Mouse (Mus musculus): ENCODE data around the gene Hoxd3. TPM values are rescaled to one million over a fixed set of nuclear protein-coding genes. Genes with fewer than 3 reads are reported as not detected.

Gene Hoxd3
- polyA plus RNA-seq, 1 experiment from 2014 or later = 3.2 TPM

DNA sequence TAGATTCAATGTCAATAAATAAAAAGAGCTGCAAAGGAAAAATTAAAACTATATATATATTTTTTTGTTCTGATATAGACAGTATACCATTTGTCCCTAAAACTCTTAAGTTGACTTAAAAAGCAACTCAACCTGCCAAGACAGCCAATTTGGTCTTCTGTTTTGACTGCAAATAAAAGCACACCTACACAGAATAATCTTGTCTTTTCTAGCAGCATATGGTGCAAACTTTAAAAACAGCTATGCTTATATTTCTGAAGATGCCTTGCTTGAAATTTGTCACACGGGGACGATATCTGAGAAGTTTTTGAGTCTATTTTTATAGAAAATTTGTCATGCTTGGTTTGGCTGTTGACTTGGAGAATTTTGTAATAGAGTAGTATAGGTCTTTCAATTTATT, 62.6 kb downstream of the Hoxd3 start:
- no peak for TF ChIP-seq CTCF (IDR thresholded peaks at IDR 0.05; ENCODE audit: low read depth)
- Histone ChIP-seq H3K4me3 (ENCODE audit: low read depth, low read length) (no peak overlapping the region), H3K9ac (ENCODE audit: low read depth, low read length) (no peak overlapping the region), H3K27ac (ENCODE audit: low read depth, low read length) (no peak overlapping the region), H3K27me3 (replicated peaks; ENCODE audit: control insufficient read depth, insufficient read depth, low read length) (0 out of 2 replicates have a peak, but pooled peaks cover 6% of the 10 kb centered on the region), H3K9me3 (ENCODE audit: control insufficient read depth) (no peaks in the 10 kb centered on the region), H3K4me2 (replicated peaks; ENCODE audit: low read depth) (no peak overlapping the region), H3K4me1 (replicated peaks; ENCODE audit: control insufficient read depth, insufficient read depth, low read length) (no peaks in the 10 kb centered on the region), H3K36me3 (ENCODE audit: control insufficient read depth, insufficient read depth) (no peaks in the 10 kb centered on the region)
- no peak for ATAC-seq
- WGBS = 92% methylated on average over 2 of the region's 2 CpGs

DNA sequence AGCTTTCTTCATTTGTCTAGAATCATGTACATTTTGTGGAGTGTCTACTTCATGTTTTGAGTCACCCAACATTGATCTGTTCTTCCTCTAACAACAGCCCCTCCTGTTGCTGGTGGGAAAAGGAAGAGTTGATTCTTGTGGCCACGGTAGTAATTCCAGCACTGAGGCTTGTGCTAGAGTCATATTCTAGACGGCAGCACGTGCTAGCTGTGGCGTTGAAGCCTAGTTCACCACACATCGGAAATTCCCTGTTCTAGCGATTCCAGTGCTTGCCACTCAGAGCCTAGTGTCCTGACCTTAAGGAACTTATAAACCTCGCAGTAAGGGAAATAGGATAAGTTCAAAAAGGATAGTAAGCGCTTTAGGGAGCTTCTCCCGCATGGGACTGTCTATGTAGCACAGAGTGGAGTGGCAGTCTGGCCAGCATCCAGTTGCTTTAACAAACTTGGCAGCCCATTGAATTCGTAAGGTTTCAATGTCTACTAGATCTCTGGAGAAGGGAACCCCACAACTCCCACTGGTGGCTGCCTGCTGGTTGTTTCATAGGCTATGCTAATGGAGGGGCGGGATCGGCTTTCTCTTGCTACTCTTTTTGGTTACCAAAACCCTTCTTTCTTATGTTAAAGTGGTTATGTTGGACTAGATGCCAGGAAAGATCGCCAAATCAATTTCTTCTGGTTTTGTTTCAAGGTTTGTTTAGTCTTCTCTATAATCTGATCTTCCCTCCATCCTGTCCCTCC, 66.0 kb downstream of the Hoxd3 start:
- no peak overlapping the region for H3K9ac ChIP-seq (ENCODE audit: low read depth, low read length)
- no peak overlapping the region for H3K4me3 ChIP-seq (ENCODE audit: low read depth, low read length)
- no peaks in the 10 kb centered on the region for H3K4me1 ChIP-seq (replicated peaks; ENCODE audit: control insufficient read depth, insufficient read depth, low read length)
- no peak for TF ChIP-seq CTCF (IDR thresholded peaks at IDR 0.05; ENCODE audit: low read depth)
- no peak overlapping the region for H3K27ac ChIP-seq (ENCODE audit: low read depth, low read length)
- 69% methylated on average over 13 of the region's 13 CpGs for WGBS
- peaks cover 4% of the 10 kb centered on the region; the same call in 1 of the 2 replicates for H3K27me3 ChIP-seq (replicated peaks; ENCODE audit: control insufficient read depth, insufficient read depth, low read length)
- no peak overlapping the region for H3K4me2 ChIP-seq (replicated peaks; ENCODE audit: low read depth)
- H3K36me3 ChIP-seq (ENCODE audit: control insufficient read depth, insufficient read depth) = no peaks in the 10 kb centered on the region
- ATAC-seq = no peak
- H3K9me3 ChIP-seq (ENCODE audit: control insufficient read depth) = no peaks in the 10 kb centered on the region

DNA sequence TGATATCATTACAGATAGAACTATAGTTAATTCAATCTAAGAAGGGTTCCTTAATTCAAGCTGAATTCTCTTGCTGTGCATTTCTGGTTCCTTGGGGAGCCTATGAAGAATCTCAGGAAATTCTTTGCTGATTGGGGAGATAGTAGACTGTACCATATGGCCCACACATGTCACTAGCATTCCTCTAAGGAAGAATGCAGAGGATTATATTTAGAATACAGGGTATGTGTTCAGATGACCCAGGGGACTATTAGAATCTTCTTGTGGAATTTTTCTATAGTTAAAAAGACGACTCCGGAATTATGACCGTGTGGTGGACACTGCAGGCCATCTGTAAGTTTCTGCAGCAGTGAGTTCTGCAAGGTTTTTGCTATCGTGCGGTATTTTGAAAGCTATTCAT, 69.7 kb downstream of the Hoxd3 start:
- Histone ChIP-seq H3K4me3 (ENCODE audit: low read depth, low read length) (no peak overlapping the region), H3K27ac (ENCODE audit: low read depth, low read length) (no peak overlapping the region), H3K9ac (ENCODE audit: low read depth, low read length) (no peak overlapping the region), H3K9me3 (ENCODE audit: control insufficient read depth) (no peaks in the 10 kb centered on the region), H3K27me3 (replicated peaks; ENCODE audit: control insufficient read depth, insufficient read depth, low read length) (peaks cover 4% of the 10 kb centered on the region; the same call in 1 of the 2 replicates), H3K4me1 (replicated peaks; ENCODE audit: control insufficient read depth, insufficient read depth, low read length) (no peaks in the 10 kb centered on the region), H3K4me2 (replicated peaks; ENCODE audit: low read depth) (no peak overlapping the region), H3K36me3 (ENCODE audit: control insufficient read depth, insufficient read depth) (no peaks in the 10 kb centered on the region)
- TF ChIP-seq CTCF (IDR thresholded peaks at IDR 0.05; ENCODE audit: low read depth) = no peak
- 75% methylated on average over 5 of the region's 5 CpGs for WGBS
- no peak for ATAC-seq

DNA sequence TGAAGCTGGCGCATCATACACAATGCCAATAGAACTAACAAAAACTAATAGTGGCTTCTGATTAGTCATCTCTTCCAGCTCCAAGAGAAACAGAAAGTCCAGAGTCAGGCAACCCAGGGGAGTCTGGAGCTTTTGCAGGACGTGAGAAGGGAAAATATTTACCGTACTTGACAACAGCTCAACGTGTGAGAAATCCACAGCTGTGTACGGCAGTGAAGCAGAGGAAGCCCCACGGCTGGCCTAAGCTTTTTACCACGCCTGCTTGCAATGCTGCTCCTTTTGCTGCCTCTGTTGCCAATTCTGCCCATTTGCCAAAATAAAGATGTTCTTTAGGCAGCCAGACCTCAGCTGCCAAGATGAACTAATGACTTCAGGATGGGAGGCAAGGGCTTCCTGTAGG, 83.8 kb downstream of the Hoxd3 start:
- no peak overlapping the region for H3K27ac ChIP-seq (ENCODE audit: low read depth, low read length)
- H3K9ac ChIP-seq (ENCODE audit: low read depth, low read length) = no peak overlapping the region

More for the DNA sequence above, 83.8 kb downstream of the Hoxd3 start:
- H3K4me2 ChIP-seq (replicated peaks; ENCODE audit: low read depth) = no peak overlapping the region
- 47% methylated on average over 7 of the region's 7 CpGs for WGBS
- no peak for TF ChIP-seq CTCF (IDR thresholded peaks at IDR 0.05; ENCODE audit: low read depth)
- no peaks in the 10 kb centered on the region for H3K36me3 ChIP-seq (ENCODE audit: control insufficient read depth, insufficient read depth)
- H3K4me3 ChIP-seq (ENCODE audit: low read depth, low read length) = no peak overlapping the region
- no peaks in the 10 kb centered on the region for H3K27me3 ChIP-seq (replicated peaks; ENCODE audit: control insufficient read depth, insufficient read depth, low read length)
- no peak for ATAC-seq
- H3K9me3 ChIP-seq (ENCODE audit: control insufficient read depth) = no peaks in the 10 kb centered on the region
- no peaks in the 10 kb centered on the region for H3K4me1 ChIP-seq (replicated peaks; ENCODE audit: control insufficient read depth, insufficient read depth, low read length)

MicroRNA genes within 50 kb of the gene (microRNA counts, 519-probe panel; counts per million panel counts)
- 4,474 counts per million, percentile 69 among the panel's probes with 10 or more counts for microRNA mmu-miR-10b

Small RNA genes lying within 50 kb of the gene (microRNA-seq; reads per million reads assigned to microRNA genes)
- gene Gm44463 (not detected), gene Mir10b (9,418 reads per million, percentile 93 among the genes with 10 or more reads in this experiment)

Other genes starting within 250 kb of the Hoxd3 start
- gene Lnpk, start 132.5 kb upstream of the Hoxd3 start, polyA plus RNA-seq (2015; fragmentation: Nextera tagmentation; extraction: Ambion mirVana) = 11.7 and 13.4 TPM in 2 replicates
- gene Evx2, start 52.4 kb upstream of the Hoxd3 start, polyA plus RNA-seq (2015; fragmentation: Nextera tagmentation; extraction: Ambion mirVana) = not detected in 2 replicates
- not detected in 2 replicates for gene Hoxd13, start 43.6 kb upstream of the Hoxd3 start, polyA plus RNA-seq (2015; fragmentation: Nextera tagmentation; extraction: Ambion mirVana)
- gene Hoxd12, start 36.9 kb upstream of the Hoxd3 start, polyA plus RNA-seq (2015; fragmentation: Nextera tagmentation; extraction: Ambion mirVana) = 0.12 TPM in 1 of 2 replicates, not detected in the other
- 0.64 TPM in 1 of 2 replicates, not detected in the other for gene Hoxd11, start 32.4 kb upstream of the Hoxd3 start, polyA plus RNA-seq (2015; fragmentation: Nextera tagmentation; extraction: Ambion mirVana)
- gene Hoxd10, start 20.0 kb upstream of the Hoxd3 start, polyA plus RNA-seq (2015; fragmentation: Nextera tagmentation; extraction: Ambion mirVana) = 0.10 and 1.6 TPM in 2 replicates
- 0.64 and 1.6 TPM in 2 replicates for gene Hoxd9, start 14.2 kb upstream of the Hoxd3 start, polyA plus RNA-seq (2015; fragmentation: Nextera tagmentation; extraction: Ambion mirVana)
- 2.2 and 2.7 TPM in 2 replicates for gene Hoxd8, start 7.3 kb upstream of the Hoxd3 start, polyA plus RNA-seq (2015; fragmentation: Nextera tagmentation; extraction: Ambion mirVana)
- gene Hoxd4, start within 50 bp of the Hoxd3 start, polyA plus RNA-seq (2015; fragmentation: Nextera tagmentation; extraction: Ambion mirVana) = 0.20 and 0.51 TPM in 2 replicates
- 0.17 TPM in 1 of 2 replicates, not detected in the other for gene Gm28230, start 14.8 kb downstream of the Hoxd3 start, polyA plus RNA-seq (2015; fragmentation: Nextera tagmentation; extraction: Ambion mirVana)
- gene Hoxd1, start 51.1 kb downstream of the Hoxd3 start, polyA plus RNA-seq (2015; fragmentation: Nextera tagmentation; extraction: Ambion mirVana) = not detected in 2 replicates
- gene Mtx2, start 113.9 kb downstream of the Hoxd3 start, polyA plus RNA-seq (2015; fragmentation: Nextera tagmentation; extraction: Ambion mirVana) = 87.1 and 96.3 TPM in 2 replicates